Mouse (Mus musculus): Measurements from ENCODE around the gene Zdhhc12.
"Not testable (repeated sequence)": the region's sequence is repeated elsewhere in the genome, so short reads cannot be mapped to it uniquely, and the experiment has no call there.

Gene Zdhhc12

DNA sequence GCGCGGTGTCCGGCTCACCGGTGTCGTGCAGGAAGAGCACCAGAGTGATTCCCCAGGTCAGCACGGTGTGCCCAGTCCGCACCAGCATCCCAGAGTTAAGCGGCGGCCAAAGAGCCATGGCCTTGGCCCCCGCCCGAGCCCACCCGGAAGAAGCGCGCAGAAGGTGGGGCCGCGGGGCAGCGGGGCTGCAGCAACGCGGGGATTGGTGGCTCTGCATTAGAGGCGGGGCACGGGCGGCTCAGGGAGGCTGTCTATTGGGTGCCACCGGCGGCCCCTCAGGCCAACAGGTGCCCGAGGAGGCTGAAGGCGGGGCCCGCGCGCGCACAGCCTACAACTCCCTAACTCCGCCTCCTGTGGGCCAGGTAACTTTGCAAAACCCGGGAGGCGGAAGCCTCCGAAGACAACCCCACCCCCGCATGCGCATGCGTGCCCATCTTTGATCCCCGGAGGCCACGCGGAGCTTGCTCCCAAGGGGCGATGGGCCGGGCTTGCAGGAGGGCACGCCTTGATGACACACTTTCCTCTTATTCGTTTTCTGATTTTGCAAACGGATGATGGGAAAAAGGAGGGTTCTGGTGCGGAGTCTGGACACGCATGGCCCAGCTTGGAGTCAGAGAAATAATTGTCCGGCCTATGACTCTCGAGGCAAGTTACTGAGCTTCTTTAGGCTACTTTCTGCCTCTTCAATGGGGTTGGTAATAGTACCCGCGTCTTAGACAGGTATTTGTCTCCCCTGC, at the start of gene Zdhhc12:
TSS of gene Zdhhc12 (minus strand) at position 178 of the 737 bp plus-strand sequence.
- peak; percentile 100 for DNase-seq (ENCODE audit: low read depth, low spot score)

DNA sequence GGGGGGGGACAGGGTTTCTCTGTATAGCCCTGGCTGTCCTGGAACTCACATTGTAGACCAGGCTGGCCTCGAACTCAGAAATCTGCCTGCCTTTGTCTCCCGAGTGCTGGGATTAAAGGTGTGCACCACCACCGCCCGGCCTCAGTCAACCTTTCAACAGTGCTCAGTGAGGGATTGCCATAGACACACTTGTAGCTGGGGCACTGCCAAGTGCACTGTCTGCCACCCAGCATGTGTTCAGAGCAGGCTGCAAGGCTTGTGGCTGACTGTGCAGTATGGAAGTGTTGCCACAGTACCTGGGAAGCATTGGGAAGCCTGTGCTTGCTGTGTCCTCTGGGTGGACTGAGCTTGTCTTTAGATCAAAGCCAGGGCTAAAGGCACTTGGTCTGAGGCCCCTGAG, 46.6 kb upstream of the Zdhhc12 start:
- DNase-seq (ENCODE audit: low read depth, low spot score): not testable (repeated sequence)

DNA sequence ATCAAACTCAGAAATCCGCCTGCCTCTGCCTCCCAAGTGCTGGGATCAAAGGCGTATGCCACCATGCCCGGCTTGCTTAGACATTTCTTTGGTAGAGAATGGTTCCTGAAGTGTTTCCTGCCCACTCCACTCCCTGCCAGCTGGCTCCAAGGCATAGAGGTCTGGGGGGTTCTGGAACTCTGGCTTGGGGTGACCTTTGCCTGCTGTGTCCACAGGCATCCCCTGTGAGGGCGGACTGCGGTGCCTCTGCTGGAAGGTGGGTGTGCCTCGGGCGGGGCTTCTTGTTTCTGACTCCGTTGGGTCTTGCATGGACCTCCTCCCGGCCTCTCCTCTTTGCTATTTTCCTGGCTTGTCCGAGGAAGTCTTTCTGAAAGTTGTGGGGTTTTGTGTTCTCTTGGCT, 43.0 kb upstream of the Zdhhc12 start:
- no peak for DNase-seq (ENCODE audit: low read depth, low spot score)

DNA sequence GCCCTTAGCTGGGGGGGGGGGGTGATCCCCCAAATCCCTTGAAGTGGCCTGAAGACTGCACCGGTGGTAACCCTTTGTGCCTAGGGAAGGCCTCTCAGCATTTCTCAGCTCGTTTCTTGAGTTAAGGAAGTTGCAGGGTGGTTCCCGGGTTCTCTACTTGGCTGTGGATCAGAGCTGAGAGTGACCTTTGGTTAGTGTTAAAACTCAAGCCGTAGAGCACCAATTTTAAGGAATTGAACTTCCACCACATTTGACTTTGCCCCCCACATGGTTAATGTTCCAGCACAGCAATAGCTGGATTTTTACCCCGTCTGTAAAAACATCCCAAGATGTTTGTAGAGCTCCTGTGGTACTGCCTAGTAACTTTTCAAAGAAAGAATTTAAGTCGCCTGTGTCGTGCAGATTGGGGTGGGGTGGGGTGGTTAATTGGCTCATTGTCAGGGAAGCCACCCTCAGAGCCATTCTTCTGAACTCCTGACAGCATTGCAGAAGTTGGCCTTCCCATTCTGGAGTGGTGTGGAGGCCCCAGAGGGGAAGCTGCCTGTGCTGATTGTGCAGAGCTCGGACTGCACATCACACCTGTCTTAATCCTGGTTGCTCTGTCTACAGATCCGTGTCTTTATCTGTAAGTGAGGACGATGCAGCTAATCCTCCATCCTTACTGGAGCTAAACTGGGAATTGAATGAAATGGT, 41.6 kb upstream of the Zdhhc12 start:
- peak; percentile 93 for DNase-seq (ENCODE audit: low read depth, low spot score)

DNA sequence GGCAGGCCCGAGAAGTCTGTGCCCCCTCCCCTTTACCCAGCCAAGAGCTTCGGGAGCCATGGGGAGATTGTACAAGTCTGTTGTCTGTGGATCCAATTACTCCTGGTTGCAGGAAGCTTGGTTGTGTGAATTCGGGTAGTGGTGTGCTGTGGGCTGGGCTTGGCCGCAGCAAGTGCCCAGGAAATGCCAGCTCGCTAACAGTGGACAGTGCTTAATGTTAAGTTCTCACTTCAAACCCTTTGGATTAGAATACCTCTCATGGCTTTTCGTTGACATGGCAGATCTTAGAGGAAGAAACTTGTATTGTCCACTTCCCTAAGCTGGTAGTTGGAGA, 40.9 kb upstream of the Zdhhc12 start:
- DNase-seq (ENCODE audit: low read depth, low spot score): no peak

DNA sequence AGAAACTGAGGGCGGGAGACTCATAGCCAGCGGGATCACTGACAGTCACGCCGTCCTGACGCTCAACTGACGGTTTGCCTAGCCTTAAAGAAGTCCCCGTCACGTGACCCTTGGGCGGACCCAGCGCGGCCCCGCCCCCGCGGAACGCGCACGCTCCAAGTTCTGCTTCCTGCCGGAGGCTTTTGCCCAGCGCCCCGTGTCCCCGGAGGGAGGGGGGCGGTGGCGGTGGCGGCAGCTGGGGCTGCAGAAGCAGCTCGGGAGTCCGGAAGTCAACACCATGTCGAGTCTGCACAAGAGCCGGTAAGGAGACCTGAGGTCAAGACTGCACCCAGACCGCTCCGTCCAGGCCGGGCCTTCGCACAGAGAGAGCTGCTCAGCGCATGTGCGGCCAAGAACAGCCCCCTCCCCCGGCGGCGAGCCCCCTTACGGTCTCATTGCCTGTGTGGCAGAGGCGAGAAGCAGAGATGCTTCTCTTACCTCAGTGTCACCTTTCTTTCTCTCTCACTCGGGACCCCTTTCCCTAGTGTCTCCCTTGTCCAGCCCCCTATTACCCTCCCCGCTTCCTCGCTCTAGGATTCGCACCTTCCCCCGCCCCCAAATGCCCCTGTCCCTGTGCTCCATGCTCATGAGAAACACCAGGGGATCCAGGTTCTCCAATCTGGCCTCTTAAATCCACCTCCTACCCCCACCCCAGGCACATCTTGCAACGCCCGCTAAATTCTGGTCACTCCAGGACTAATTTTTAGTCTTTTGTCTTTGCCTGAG, 40.3 kb upstream of the Zdhhc12 start, which contains the start of gene Tbc1d13:
TSS of gene Tbc1d13 (plus strand) at position 134 of the 765 bp plus-strand sequence.
- DNase-seq (ENCODE audit: low read depth, low spot score): peak; percentile 99

DNA sequence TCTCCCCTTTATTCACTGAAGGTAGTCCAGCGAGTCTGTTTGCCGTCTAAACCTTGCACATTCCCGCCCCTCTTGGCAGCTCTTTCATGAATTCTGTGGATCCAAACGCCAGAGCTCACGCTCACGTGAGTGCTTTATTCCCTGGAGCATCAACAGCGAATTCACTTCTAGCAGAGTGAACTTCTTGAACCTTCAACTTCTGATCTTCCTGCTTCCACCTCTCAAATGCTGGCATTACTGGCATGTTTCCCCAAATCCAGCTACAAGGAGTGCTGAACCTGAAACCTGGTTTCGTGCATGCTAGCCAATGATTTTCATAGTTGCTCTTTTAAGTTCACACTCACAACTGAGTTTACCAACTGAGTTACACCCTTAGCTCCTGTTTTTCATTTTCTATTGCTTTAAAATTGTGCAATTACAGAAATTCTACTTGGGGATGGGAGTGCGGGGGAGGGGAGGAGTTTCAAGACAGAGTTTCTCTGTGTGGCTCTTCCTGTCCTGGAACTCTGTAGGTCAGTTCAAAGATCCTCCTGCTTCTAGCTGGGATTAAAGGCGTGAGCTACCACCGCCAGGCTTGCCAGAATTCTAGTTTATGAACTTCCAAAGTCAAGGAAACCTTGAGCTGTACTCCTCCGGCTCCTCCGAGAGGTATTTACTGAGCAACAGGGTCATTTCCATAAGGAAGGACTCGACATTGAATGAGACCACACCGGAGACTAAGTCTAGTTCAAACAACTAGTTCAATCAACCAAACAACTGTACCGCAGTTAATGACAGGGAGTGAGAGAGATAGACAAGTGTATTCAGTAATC, 39.6 kb upstream of the Zdhhc12 start:
- DNase-seq (ENCODE audit: low read depth, low spot score): peak; percentile 66

DNA sequence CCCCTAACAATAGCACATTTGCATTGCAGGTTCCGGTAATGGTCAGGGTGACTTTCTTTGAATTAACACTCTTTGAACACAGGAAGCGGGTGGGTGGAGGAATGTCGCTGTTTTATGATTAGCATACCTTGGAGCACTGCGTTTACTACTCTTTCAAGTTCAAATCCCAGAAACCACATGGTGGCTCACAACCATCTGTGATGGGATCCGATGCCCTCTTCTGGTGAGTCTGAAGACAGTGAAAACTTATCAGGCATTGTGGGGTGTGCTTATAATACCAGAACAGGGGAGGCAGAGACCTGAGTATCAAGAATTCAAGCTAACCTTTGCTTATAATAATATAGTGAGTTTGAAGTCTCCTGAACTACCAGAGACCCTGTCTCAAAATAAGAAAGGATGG, 37.8 kb upstream of the Zdhhc12 start:
- DNase-seq (ENCODE audit: low read depth, low spot score): peak; percentile 76

DNA sequence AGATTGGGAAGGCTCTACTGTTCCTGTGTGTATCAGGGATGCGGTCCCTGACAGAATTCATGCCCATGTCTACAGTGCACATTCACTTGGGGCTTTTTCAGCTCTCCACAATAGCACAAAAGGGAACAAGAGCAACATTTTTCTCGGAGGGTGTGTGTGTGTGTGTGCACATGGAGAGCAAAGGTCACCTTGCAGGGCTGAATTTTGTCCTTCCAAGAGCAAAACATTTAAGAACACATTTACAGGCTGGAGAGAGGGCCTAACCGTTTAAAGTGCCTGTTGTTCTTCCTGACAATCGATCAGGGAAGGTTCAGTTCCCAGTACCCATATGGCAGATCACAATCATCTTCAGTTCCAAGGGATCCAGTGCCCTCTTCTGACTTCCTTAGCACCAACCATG, 36.7 kb upstream of the Zdhhc12 start:
- DNase-seq (ENCODE audit: low read depth, low spot score): peak; percentile 51

DNA sequence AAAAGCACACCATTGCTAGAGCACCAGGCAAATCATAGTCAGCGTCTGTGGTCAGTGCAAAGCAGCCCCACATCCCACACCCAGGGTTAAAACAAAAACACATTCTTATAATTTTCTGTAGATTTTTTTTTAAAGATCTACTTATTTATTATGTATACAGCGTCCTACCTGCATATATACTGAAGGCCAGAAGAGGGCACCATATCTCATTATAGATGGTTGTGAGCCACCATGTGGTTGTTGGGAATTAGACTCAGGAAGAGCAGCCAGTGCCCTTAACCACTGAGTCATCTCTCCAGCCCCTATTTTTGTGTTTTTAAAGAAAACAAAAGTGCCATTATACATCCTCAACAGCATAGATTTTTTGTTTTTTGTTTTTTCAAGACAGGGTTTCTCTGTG, 35.3 kb upstream of the Zdhhc12 start:
- peak; percentile 71 for DNase-seq (ENCODE audit: low read depth, low spot score)

DNA sequence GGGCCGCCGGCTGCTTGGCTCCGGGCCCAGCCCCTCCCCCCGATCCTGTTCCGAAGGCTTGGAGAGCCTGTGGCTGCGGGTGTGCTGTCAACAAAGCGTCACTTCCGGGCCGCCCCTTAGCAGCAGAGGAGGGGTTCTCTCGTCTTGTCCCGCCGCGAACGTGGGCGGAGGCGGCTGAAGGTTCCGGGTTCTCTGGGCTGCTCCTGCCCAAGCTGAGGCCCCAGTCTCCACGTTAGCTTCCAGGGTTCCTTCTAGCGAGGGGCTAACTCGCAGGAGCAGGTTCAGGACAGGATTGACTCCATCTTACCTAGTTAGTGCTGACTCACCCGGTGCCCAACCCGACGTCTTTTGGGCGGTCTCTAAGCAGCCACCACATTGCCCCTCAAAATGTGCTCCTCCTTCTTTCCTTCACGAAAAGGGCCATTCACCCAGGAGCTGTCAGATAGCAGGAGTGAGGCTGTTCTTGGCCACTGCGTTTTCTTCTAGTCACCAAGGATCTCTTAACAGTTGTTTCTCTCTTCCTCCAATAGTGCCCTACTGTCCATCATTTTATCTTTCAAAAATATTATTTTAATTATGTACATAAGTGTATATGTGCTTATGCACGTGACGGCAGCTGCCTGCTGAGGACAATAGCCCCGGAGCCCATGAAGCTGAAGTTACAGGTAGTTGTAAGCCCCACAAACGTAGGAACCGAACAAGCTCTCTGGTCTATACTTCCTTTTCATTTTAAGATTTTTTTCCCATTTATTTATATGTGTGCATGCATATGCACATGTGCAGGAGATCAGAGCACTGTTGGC, 31.2 kb upstream of the Zdhhc12 start, which contains the start of gene Zer1:
TSS of gene Zer1 (minus strand) at position 114 of the 803 bp plus-strand sequence.
- peak; percentile 96 for DNase-seq (ENCODE audit: low read depth, low spot score)

DNA sequence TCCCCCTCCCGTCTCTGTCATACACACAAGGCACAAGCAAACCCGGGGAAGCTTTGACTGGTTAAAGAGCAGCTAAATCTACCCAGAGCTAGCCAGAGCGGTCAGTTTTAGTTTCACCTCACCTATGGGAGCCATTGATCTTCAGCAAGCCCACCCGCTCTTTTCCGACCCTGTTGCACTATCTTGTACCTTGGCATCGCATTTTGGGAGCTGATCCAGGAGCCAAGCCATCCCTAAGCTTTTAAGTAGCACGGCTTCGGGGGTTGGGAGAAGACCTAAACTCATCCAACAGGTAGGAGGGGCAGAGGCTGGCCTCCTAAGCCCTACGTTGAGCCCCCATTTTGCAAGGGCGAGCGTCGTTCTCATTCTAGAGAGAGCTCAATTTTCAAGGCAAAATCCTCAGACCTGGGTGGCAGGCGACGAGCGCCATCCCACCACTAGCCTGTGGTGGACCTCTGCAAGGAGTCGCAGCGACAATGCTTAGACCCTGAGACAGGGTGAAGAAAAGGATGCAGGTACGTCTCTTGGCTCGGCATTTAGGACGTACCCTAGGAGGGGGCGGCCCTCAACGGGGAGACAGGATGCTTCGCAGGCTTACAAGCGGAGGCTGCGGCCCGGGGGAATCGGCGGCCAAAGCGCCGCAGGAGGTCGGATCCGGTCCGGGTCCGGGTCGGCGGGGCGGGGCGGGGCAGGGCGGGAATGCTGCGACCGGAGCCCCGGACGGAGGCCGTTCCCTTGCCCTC, 30.5 kb upstream of the Zdhhc12 start:
- DNase-seq (ENCODE audit: low read depth, low spot score): no peak

DNA sequence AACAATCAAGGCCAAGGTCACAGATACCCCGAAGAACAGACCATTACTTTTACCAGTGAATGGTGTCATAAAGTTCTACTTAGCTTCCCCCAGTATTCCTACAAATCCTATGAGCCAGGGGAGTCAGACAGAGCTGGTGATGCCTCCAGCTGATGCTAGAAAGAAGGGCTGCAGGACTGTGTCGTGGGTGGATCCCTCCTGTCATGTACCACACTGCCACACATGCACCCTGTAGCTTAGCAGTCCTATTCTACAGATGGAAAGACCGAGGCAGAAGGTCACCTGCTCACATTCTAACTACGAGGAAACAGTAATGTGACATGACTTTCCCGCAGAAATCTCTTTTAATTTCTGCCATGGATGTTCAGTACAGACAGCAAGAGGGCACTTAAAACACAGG, 29.3 kb upstream of the Zdhhc12 start:
- no peak for DNase-seq (ENCODE audit: low read depth, low spot score)

DNA sequence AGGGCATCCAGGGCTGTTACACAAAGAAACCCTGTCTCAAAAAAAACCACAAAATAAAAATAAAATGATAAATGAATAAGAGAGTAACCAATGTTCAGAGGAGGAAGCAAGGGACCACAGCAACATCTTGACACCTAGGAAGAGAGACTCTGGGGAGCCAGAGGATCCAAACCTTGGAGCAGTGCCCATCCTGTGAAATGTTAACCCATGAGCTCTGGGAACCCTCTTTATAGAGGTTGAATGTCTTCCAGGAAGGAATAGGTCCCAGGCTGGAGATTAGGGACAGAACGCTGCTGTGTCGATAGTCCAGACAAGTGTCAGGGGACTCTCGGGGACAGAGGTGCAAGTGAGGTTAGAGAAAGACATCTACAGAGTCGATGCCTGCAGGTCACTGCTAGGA, 26.8 kb upstream of the Zdhhc12 start:
- no peak for DNase-seq (ENCODE audit: low read depth, low spot score)

DNA sequence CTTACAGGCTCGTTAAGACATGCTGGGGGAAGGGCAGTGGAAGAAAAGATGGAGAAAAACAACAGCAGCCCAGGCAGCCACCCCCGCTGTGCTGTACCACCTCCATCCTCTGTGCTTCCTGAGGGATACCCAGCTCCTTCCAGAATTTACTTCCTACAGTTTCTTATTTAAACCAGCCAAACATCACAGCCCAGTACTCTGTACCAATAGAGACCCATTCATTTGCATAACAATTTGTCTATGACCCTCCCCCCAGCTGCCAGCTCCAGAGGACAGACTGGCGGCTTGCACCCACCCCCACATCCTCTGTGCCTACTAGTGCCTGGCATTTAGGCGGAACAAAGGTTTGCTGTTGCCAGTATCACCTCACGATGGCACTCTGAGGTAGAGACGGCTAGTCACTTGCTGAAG, 26.2 kb upstream of the Zdhhc12 start:
- DNase-seq (ENCODE audit: low read depth, low spot score): peak; percentile 58

DNA sequence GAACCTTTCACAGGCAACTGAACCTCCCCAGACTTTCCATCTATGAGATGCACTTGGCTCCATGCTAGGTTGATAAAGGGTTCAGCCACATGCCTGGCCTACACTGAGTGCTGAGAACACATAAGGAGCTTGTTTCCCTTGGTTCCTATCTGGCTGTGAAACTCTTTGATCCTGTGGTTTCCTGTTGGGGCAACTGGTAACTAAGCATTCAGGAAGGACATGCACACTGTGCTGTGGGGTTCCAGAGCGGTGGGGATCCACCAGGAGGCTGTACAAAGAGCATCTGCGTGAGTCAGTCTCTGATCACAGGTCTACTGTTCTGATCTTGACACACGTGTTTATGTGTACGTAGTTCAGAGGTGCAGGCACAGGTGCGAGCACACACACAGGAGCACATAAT, 19.1 kb upstream of the Zdhhc12 start:
- no peak for DNase-seq (ENCODE audit: low read depth, low spot score)

DNA sequence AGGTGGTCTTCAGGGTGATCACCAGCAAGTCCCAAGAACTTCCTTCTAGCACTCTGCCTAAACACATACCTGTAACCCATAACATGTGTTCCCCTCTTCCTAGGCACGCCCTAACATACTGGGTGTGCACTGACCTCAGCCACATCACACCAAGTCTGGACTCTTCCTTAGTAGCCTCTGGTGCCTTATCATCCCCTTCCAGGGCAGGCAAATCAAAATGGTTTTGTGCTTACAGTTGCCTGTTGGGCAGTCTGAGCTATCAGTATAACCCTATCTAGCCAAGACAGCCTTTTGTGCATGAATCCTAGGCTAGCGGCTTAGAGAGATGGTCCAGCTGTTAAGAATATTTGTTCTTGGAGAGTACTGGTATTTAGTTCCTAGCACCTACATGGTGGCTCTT, 18.1 kb upstream of the Zdhhc12 start:
- DNase-seq (ENCODE audit: low read depth, low spot score): no peak

DNA sequence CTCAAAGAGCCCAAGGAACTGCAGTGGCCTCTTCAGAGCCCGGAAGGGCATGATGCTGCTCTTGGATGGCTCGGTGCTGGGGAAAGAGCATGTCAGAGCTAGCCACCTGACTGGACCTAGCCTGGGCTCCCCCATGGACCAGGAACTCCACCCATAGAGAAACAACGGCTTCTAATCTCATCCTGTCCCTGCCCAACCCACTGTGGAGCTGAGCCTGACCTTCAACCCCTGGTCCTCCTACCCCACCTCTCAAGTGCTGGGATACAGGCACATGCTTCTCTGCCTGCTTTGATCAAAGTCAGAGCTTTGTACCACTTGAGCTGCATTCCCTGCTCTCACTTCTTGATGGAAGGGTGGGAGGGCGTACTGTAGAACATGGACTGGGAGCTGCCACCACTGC, 14.8 kb upstream of the Zdhhc12 start:
- no peak for DNase-seq (ENCODE audit: low read depth, low spot score)

DNA sequence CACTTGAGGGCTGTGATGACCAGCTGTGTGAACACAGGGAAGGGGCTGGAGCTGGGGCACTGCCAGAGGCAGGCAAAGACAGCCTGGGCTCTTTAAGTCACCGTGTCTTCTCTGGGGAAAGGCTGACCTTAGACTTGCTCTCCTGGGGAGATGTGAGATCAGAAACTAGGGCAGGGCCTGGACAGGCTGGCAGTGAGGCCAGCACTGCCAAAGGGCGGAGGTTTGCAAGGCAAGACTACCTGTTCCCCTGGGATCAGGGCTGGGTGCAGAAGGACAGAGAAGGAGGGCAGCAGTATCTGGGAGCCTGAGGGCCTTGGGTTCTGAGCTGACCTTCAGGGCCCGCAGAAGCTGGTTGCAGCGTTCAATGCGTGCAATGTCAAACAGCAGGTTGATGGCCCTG, 14.2 kb upstream of the Zdhhc12 start:
- DNase-seq (ENCODE audit: low read depth, low spot score): no peak

DNA sequence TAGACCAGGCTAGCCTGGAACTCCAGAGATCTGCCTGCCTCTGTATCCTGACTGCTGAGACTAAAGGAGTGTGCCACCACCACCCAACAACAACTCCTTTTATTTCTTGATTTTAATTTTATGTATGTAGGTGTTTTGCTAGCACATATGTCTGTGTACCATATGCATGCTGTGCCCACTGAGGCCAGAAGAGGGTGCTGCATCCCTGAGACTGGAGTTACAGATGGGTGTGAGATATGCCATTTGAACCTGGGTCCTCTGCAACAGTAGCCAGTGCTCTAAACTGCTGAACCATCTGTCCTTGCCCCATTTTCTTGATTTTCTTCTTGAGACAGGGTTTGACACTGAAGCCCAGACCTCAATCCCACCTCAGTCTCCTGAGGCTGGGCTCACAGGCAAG, 12.9 kb upstream of the Zdhhc12 start:
- peak; percentile 80 for DNase-seq (ENCODE audit: low read depth, low spot score)
